Mouse (Mus musculus): ENCODE measurements around the gene Ltb4r1. TPM values are rescaled to one million over a fixed set of nuclear protein-coding genes. Genes with fewer than 3 reads are reported as not detected.

Ltb4r1 gene
- total and polyA plus RNA-seq, 3 experiments: 0.35 to 1.5 TPM; not detected in 1

- TF ChIP-seq ETS1 (IDR thresholded peaks at IDR 0.05; ENCODE audit: low read depth, low read length) (peak; percentile 64; the same call in 1 of the 2 replicates), USF1 (IDR thresholded peaks at IDR 0.05; ENCODE audit: low read depth, low read length) (peak; percentile 41), BHLHE40 (IDR thresholded peaks at IDR 0.05; ENCODE audit: borderline replicate concordance, low read depth, low read length) (no peak), POLR2A (IDR thresholded peaks at IDR 0.05; ENCODE audit: control insufficient read depth in 1 of 2, insufficient read depth in 1 of 2, low read depth in 1 of 2, low read length in 2 of 2, poor library complexity in 1 of 2) (peak; percentile 62 to 76; a peak in 3 of 4 replicates)
Measured at GRCm38 (mm10) chr14:55721700-55722437, 43.9 kb upstream of the Ltb4r1 start, which contains the start of gene Rabggta (continued).

- H3K27me3 ChIP-seq (ENCODE audit: control insufficient read depth in 1 of 2, insufficient read depth in 2 of 2, low read length in 2 of 2): no peaks in the 10 kb centered on the region
- 0 out of 2 replicates have a peak, but pooled peaks have one; percentile 4 for TF ChIP-seq TAL1 (IDR thresholded peaks at IDR 0.05; ENCODE audit: low read length)
- no peak for TF ChIP-seq RAD21 (IDR thresholded peaks at IDR 0.05; ENCODE audit: low read depth, low read length)
- TF ChIP-seq ZC3H11A (IDR thresholded peaks at IDR 0.05; ENCODE audit: low read depth, low read length): no peak
- no peak for TF ChIP-seq KAT2A (conservative IDR thresholded peaks at IDR 0.05; ENCODE audit: low read depth, low read length)
- no peak for TF ChIP-seq BHLHE40 (IDR thresholded peaks at IDR 0.05; ENCODE audit: borderline replicate concordance, low read depth, low read length)
- TF ChIP-seq TBP (IDR thresholded peaks at IDR 0.05; ENCODE audit: low read depth, low read length): no peak; the same call in 1 of the 2 replicates
- no peak for TF ChIP-seq NELFE (IDR thresholded peaks at IDR 0.05; ENCODE audit: low read depth, low read length)
- no peak for TF ChIP-seq RCOR1 (IDR thresholded peaks at IDR 0.05; ENCODE audit: low read depth, low read length)
- peak; percentile 49; the same call in 1 of the 2 replicates for TF ChIP-seq ETS1 (IDR thresholded peaks at IDR 0.05; ENCODE audit: low read depth, low read length)
- TF ChIP-seq GATA1 (IDR thresholded peaks at IDR 0.05; ENCODE audit: low read depth, low read length): 0 out of 2 replicates have a peak, but pooled peaks have one; percentile 50
- peaks cover 2% of the 10 kb centered on the region; the same call in 1 of the 2 replicates for H3K79me2 ChIP-seq (ENCODE audit: control insufficient read depth, insufficient read depth, low read length, poor library complexity)
- peak overlapping the region; percentile 83 for H3K9ac ChIP-seq (ENCODE audit: control insufficient read depth, low read depth, low read length, poor library complexity, severe bottlenecking)
- peaks cover 0 to 14% of the 10 kb centered on the region in 2 experiments; a peak in 2 of 4 replicates for H3K36me3 ChIP-seq (ENCODE audit: control insufficient read depth in 1 of 2, insufficient read depth in 2 of 2, low read length in 2 of 2)
- peaks cover 11 to 12% of the 10 kb centered on the region in 2 experiments for H3K4me1 ChIP-seq (ENCODE audit: control insufficient read depth in 1 of 2, insufficient read depth in 2 of 2, low read length in 2 of 2)
- H3K9me3 ChIP-seq (replicated peaks; ENCODE audit: insufficient read depth, low read length): no peaks in the 10 kb centered on the region
- H3K27ac ChIP-seq (ENCODE audit: control insufficient read depth, low read depth, low read length): peak overlapping the region; percentile 88
- peak; percentile 67 for DNase-seq (ENCODE audit: low read depth, low spot score)
- peak overlapping the region; percentile 84 to 90 for H3K4me3 ChIP-seq (ENCODE audit: control insufficient read depth in 1 of 2, insufficient read depth in 1 of 2, low read depth in 2 of 2, low read length in 2 of 2)
Measured at GRCm38 (mm10) chr14:55722438-55722945, 43.3 kb upstream of the Ltb4r1 start.

- Histone ChIP-seq H3K4me1 (ENCODE audit: control insufficient read depth in 1 of 2, insufficient read depth in 2 of 2, low read length in 2 of 2) (peaks cover 15 to 18% of the 10 kb centered on the region in 2 experiments), H3K36me3 (ENCODE audit: control insufficient read depth in 1 of 2, insufficient read depth in 2 of 2, low read length in 2 of 2) (peaks cover 0 to 19% of the 10 kb centered on the region in 2 experiments; a peak in 2 of 4 replicates), H3K27ac (ENCODE audit: control insufficient read depth, low read depth, low read length) (peak overlapping the region; percentile 88), H3K4me3 (ENCODE audit: control insufficient read depth in 1 of 2, insufficient read depth in 1 of 2, low read depth in 2 of 2, low read length in 2 of 2) (no peak overlapping the region), H3K9ac (ENCODE audit: control insufficient read depth, low read depth, low read length, poor library complexity, severe bottlenecking) (no peak overlapping the region), H3K27me3 (ENCODE audit: control insufficient read depth in 1 of 2, insufficient read depth in 2 of 2, low read length in 2 of 2) (no peaks in the 10 kb centered on the region), H3K9me3 (replicated peaks; ENCODE audit: insufficient read depth, low read length) (no peaks in the 10 kb centered on the region), H3K79me2 (ENCODE audit: control insufficient read depth, insufficient read depth, low read length, poor library complexity) (peaks cover 2% of the 10 kb centered on the region; the same call in 1 of the 2 replicates)
- peak; percentile 90 for DNase-seq (ENCODE audit: low read depth, low spot score)
- TF ChIP-seq EP300 (IDR thresholded peaks at IDR 0.05; ENCODE audit: low read depth in 1 of 2, low read length in 2 of 2): peak; percentile 70 to 80
- TF ChIP-seq GATA1 (IDR thresholded peaks at IDR 0.05; ENCODE audit: low read depth, low read length): peak; percentile 68
- TF ChIP-seq MAZ (IDR thresholded peaks at IDR 0.05; ENCODE audit: low read depth, low read length): 0 out of 2 replicates have a peak, but pooled peaks have one; percentile 15
- no peak for TF ChIP-seq KAT2A (conservative IDR thresholded peaks at IDR 0.05; ENCODE audit: low read depth, low read length)
- peak; percentile 64; the same call in 1 of the 2 replicates for TF ChIP-seq MAFK (IDR thresholded peaks at IDR 0.05; ENCODE audit: borderline replicate concordance, low read depth, low read length)
- TF ChIP-seq BHLHE40 (IDR thresholded peaks at IDR 0.05; ENCODE audit: borderline replicate concordance, low read depth, low read length): peak; percentile 77; the same call in 1 of the 2 replicates
- peak; percentile 43; the same call in 1 of the 2 replicates for TF ChIP-seq TAL1 (IDR thresholded peaks at IDR 0.05; ENCODE audit: low read length)
- peak; percentile 34; the same call in 1 of the 2 replicates for TF ChIP-seq NELFE (IDR thresholded peaks at IDR 0.05; ENCODE audit: low read depth, low read length)
- no peak for TF ChIP-seq RAD21 (IDR thresholded peaks at IDR 0.05; ENCODE audit: low read depth, low read length)
- peak; percentile 53; the same call in 1 of the 2 replicates for TF ChIP-seq MAX (IDR thresholded peaks at IDR 0.05; ENCODE audit: low read length)
- peak; percentile 73 for TF ChIP-seq MYC (IDR thresholded peaks at IDR 0.05; ENCODE audit: low read depth, low read length)
- 0 out of 2 replicates have a peak, but pooled peaks have one; percentile 39 for TF ChIP-seq HCFC1 (IDR thresholded peaks at IDR 0.05; ENCODE audit: low read depth, low read length)
- peak; percentile 90 for TF ChIP-seq SIN3A (IDR thresholded peaks at IDR 0.05; ENCODE audit: low read length)
- TF ChIP-seq NRF1 (IDR thresholded peaks at IDR 0.05; ENCODE audit: insufficient read depth, low read depth, low read length, poor library complexity, severe bottlenecking): peak; percentile 51; the same call in 1 of the 2 replicates
- no peak for TF ChIP-seq POLR2A (IDR thresholded peaks at IDR 0.05; ENCODE audit: control insufficient read depth in 1 of 2, insufficient read depth in 1 of 2, low read depth in 1 of 2, low read length in 2 of 2, poor library complexity in 1 of 2)
- no peak for TF ChIP-seq ZMIZ1 (IDR thresholded peaks at IDR 0.05; ENCODE audit: low read depth, low read length)
- TF ChIP-seq TCF12 (IDR thresholded peaks at IDR 0.05; ENCODE audit: low read depth, low read length): peak; percentile 57
- TF ChIP-seq ETS1 (IDR thresholded peaks at IDR 0.05; ENCODE audit: low read depth, low read length): peak; percentile 97
- TF ChIP-seq CHD1 (IDR thresholded peaks at IDR 0.05; ENCODE audit: low read depth, low read length): no peak
- TF ChIP-seq RCOR1 (IDR thresholded peaks at IDR 0.05; ENCODE audit: low read depth, low read length): peak; percentile 60; the same call in 1 of the 2 replicates
Measured at GRCm38 (mm10) chr14:55723433-55723832, 42.3 kb upstream of the Ltb4r1 start.

Measured in MEL (cell line).